Mouse (Mus musculus) spleen, adult 2 months (tissue): ENCODE measurements around the gene Tlx1.

Experiments
- CTCF ChIP-seq: fragments of 200-500 bp; IDR thresholded peaks from 2 replicates; pipeline ENCODE4 v1.5.1; 2011; ENCODE audit warnings: mild to moderate bottlenecking, inconsistent platforms; ENCODE audit not compliant: insufficient read depth, insufficient read length, insufficient replicate concordance; ENCODE audit errors: extremely low read depth
- POLR2A ChIP-seq: fragments of 200-500 bp; IDR thresholded peaks from 2 replicates; pipeline ENCODE4 v1.6.1; 2011; ENCODE audit warnings: low read depth, low read length, inconsistent platforms

- TF ChIP-seq POLR2A (no peak), CTCF (no peak)
Observed at GRCm38 (mm10) chr19:45143214-45143895, 7.1 kb upstream of the Tlx1 start.
